16 mouse cellular contexts compared by ENCODE assay signal in the genomic region with DNA sequence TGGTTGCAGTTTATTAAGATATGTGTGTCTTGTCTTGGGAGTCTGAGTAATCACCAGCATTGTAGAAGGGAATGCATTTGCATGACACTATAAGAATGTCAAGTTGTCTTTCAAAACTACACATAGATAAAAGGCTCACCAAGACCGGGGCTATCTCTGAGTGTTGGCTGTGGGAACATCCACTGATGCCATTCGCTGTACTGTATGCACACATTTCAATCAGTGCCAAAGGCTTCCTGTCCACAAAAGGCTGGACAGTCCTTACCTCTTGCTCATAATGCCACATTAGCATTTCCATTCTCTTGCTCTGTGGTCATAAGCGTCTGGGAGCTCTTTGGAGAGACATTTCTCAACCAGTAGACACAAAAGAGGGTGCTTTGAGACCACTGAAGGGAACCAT.
"Had no signal": no experiment of that assay in that cellular context is flagged by ENCODE, and none has a peak within 500 bp of the region (broad histone marks: within the 10 kb centered on the region; RNA-seq: fewer than 3 reads in every experiment).

No protein-coding gene starts in this region.

- H3K27ac ChIP-seq: kidney, postnatal 0 days; layer of hippocampus, adult 2 months; liver, embryonic 13.5 days; neural tube, embryonic 12.5 days; neural tube, embryonic 15.5 days; stomach, embryonic 15.5 days had no signal

- H3K4me2 ChIP-seq: liver, embryonic 13.5 days; neural tube, embryonic 12.5 days; neural tube, embryonic 15.5 days; stomach, embryonic 15.5 days had no signal

- H3K36me3 ChIP-seq: liver, embryonic 13.5 days; neural tube, embryonic 12.5 days; neural tube, embryonic 15.5 days; stomach, embryonic 15.5 days had no signal

- H3K9ac ChIP-seq: liver, embryonic 13.5 days; neural tube, embryonic 12.5 days; neural tube, embryonic 15.5 days; stomach, embryonic 15.5 days had no signal

- H3K9me3 ChIP-seq: liver, embryonic 13.5 days; neural tube, embryonic 12.5 days; neural tube, embryonic 15.5 days; stomach, embryonic 15.5 days had no signal

- H3K27me3 ChIP-seq: liver, embryonic 13.5 days; neural tube, embryonic 12.5 days; neural tube, embryonic 15.5 days; stomach, embryonic 15.5 days had no signal

- H3K4me1 ChIP-seq: liver, embryonic 13.5 days; neural tube, embryonic 12.5 days; neural tube, embryonic 15.5 days; stomach, embryonic 15.5 days had no signal

- DNase-seq: kidney, adult 2 months; kidney, postnatal 25 days; layer of hippocampus, adult 9-11 months; liver, embryonic 13.5 days; lung, adult 2 months; lung, postnatal 14 days; lung, postnatal 4 days; retina, postnatal 1 day; right cerebral cortex, postnatal 25 days; spleen, adult 18-20 months; thymus, postnatal 25 days had no signal

- H3K4me3 ChIP-seq: layer of hippocampus, adult 2 months; liver, embryonic 13.5 days; neural tube, embryonic 12.5 days; neural tube, embryonic 15.5 days; stomach, embryonic 15.5 days had no signal
